Mouse (Mus musculus) C2C12 (cell line): ENCODE results near the gene Capzb.

ENCODE experiments used
- CTCF ChIP-seq: IDR thresholded peaks from one replicate; pipeline ENCODE4 v1.5.1; 2011; ENCODE audit not compliant: control insufficient read depth, insufficient read depth, insufficient read length
- MAX ChIP-seq: IDR thresholded peaks from one replicate; pipeline ENCODE4 v1.6.1; 2011; ENCODE audit warnings: mild to moderate bottlenecking, control low read depth

DNA sequence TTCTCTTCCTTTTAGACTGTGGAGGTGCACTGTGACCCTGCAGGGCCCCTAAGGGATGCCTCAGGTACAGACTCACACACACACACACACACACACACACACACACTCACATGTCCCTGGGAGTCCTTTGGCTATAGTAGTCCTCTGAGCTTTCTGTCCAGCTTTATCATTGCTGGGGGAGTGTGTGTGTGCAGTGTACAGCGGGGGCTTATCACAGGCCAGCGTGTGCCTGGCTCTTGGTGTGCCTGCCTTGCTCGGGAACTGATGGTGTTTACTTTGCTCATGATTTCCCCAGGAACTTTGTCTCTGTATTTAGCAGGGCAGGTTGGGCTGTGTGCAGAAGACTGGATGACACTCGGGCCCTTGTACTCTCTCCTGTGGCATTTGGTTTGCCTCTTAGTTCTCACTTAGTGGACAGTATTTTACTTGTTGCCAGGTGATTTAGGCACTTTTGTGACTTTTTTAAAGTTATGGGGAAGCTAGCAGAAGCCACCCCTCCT is 41.1 kb downstream of the Capzb start:
- TF ChIP-seq CTCF (no peak), MAX (no peak)
